Mouse (Mus musculus): ENCODE measurements at regions not wholly inside any gene's neighbourhood (a gene's known extent, or its start where the extent isn't known, plus 50 kb on each side); places are given as distances from the start of the nearest gene placed in this dataset.

- H3K27ac ChIP-seq: no peak overlapping the region
- H3K9me3 ChIP-seq: no peaks in the 10 kb centered on the region
- H3K36me3 ChIP-seq: no peaks in the 10 kb centered on the region
- WGBS: 14% methylated on average over 7 of the region's 7 CpGs
- H3K9ac ChIP-seq: no peak overlapping the region
- no peak overlapping the region for H3K4me2 ChIP-seq (replicated peaks)
- no peaks in the 10 kb centered on the region for H3K4me1 ChIP-seq
- no peak for ATAC-seq (ENCODE audit: insufficient number of reproducible peaks, insufficient read depth, low FRiP score, low TSS enrichment)
- H3K27me3 ChIP-seq: 0 out of 2 replicates have a peak, but pooled peaks cover 6% of the 10 kb centered on the region
- H3K4me3 ChIP-seq: no peak overlapping the region
Measured at GRCm38 (mm10) chr9:66646226-66646625, 53.3 kb upstream of the Usp3 start.

DNA sequence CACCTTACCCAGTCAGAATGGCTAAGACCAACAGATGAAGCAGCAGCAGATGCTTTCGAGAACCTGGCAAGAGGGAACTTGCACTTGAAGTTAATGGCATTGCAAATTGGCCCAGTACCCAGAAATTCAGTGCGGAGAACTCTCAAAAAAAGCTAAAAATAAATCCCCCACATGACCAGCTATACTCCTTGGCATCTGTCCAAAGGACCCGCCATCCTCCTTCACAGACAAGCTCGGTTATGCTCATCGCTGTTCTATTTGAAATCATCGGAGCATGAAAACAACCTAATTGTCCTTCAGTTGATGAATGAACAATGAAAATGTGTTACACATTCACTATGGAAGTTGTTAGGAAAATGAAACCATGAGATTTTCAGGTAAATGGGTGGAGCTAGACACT is 58.4 kb upstream of the Usp3 start:
- no peak for ATAC-seq (ENCODE audit: insufficient number of reproducible peaks, insufficient read depth, low FRiP score, low TSS enrichment)
- Histone ChIP-seq H3K9ac (no peak overlapping the region), H3K27ac (no peak overlapping the region), H3K4me2 (replicated peaks) (no peak overlapping the region), H3K4me3 (no peak overlapping the region), H3K36me3 (no peaks in the 10 kb centered on the region), H3K9me3 (no peaks in the 10 kb centered on the region), H3K4me1 (peaks cover 4% of the 10 kb centered on the region; the same call in 1 of the 2 replicates), H3K27me3 (0 out of 2 replicates have a peak, but pooled peaks cover 6% of the 10 kb centered on the region)
- WGBS: 56% methylated on average over 6 of the region's 6 CpGs

GRCm38 (mm10) chr9:66657116-66657758 is 56.2 kb upstream of the Car12 start:
- no peak for ATAC-seq (ENCODE audit: insufficient number of reproducible peaks, insufficient read depth, low FRiP score, low TSS enrichment)
- Histone ChIP-seq H3K4me2 (replicated peaks) (no peak overlapping the region), H3K4me3 (no peak overlapping the region), H3K9ac (no peak overlapping the region), H3K27me3 (no peaks in the 10 kb centered on the region), H3K27ac (no peak overlapping the region), H3K4me1 (peaks cover 17% of the 10 kb centered on the region), H3K9me3 (no peaks in the 10 kb centered on the region), H3K36me3 (no peaks in the 10 kb centered on the region)
- WGBS: 82% methylated on average over 7 of the region's 7 CpGs

DNA sequence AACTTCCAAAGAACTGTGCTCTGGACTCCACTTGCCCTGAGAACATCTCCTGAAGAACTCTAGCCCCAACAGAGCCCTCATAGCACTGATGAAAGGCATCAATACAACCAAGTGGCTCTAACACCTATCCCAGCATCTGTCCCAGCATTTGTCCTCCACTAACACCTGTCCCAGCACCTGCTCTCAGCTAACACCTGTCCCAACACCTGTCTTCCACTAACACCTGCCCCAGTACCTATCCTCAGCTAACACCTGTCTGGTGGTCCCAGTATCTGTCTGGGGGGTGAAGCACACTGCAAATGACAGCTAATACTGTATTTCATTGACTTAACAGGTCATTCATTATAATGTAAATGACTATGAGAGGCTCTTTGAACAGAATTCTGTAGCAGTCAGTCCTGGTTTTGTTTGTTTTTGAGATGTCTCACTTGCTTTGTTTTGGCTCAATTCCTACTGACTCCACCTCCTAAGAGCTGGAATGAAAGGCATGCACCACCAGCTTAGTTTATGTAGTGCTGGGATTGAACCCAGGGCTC is 54.7 kb upstream of the Car12 start:
- no peak overlapping the region for H3K4me3 ChIP-seq
- H3K9ac ChIP-seq: no peak overlapping the region
- no peak overlapping the region for H3K4me2 ChIP-seq (replicated peaks)
- H3K27ac ChIP-seq: no peak overlapping the region
- no peaks in the 10 kb centered on the region for H3K27me3 ChIP-seq
- H3K36me3 ChIP-seq: no peaks in the 10 kb centered on the region
- no peak for ATAC-seq (ENCODE audit: insufficient number of reproducible peaks, insufficient read depth, low FRiP score, low TSS enrichment)
- no peaks in the 10 kb centered on the region for H3K9me3 ChIP-seq
- H3K4me1 ChIP-seq: peaks cover 27% of the 10 kb centered on the region

DNA sequence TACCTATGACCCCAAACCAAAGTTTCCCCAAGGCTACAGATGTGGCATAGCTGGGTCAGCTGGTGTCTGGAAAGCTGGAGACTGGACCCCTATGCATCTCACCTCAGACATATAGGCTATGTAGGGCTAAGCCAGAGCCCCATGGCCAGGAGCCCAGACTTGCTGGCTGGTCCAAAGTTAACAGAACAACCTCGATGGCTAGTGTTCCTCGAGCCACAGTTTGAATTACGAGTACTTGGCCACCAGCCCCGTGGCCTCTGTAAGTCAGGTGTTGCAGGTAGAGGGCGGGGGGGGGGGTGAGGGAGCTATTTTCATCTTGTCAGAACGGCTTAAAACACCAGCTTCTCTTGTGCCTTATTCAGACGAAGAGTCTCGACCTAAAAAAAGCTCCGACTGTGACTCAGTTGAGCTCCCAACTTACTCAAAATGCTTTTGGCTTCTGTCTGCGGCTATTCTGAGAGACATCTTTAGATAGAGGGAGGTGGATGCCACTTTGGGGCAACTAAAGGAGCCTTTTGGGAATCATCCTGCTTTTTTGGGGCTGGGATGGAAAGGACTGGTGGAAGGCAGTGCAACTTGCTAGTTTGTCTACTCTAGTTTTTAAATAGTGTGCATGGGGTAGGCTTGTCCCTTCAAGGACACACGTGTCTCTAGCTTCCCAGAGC is 53.6 kb upstream of the Car12 start:
- H3K9ac ChIP-seq: no peak overlapping the region
- H3K4me1 ChIP-seq: peaks cover 27% of the 10 kb centered on the region
- no peaks in the 10 kb centered on the region for H3K36me3 ChIP-seq
- 85% methylated on average over 11 of the region's 11 CpGs for WGBS
- no peak overlapping the region for H3K27ac ChIP-seq
- no peak overlapping the region for H3K4me2 ChIP-seq (replicated peaks)
- H3K27me3 ChIP-seq: no peaks in the 10 kb centered on the region
- no peak overlapping the region for H3K4me3 ChIP-seq
- no peak for ATAC-seq (ENCODE audit: insufficient number of reproducible peaks, insufficient read depth, low FRiP score, low TSS enrichment)
- no peaks in the 10 kb centered on the region for H3K9me3 ChIP-seq

DNA sequence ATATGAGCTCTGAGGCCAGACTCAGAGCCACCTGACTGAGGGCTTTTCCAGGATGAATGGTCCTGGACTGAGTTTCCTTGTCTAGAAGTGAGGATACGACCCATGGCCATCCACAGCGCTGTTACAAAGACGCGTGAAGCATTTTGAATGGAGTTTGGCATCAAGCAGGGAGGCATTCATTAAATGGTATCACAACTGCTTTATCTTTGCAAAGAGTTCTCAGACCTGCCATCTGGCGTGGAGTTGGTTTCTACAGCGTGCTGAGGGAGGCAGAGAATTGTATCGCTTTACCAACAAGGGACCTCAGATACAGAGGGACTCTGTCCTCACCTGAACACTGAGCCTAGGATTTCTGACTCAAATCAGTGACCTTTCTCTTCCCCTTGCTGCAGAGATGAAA is 51.9 kb upstream of the Car12 start:
- no peak overlapping the region for H3K9ac ChIP-seq
- no peak overlapping the region for H3K4me2 ChIP-seq (replicated peaks)
- no peak overlapping the region for H3K4me3 ChIP-seq
- H3K27ac ChIP-seq: 0 out of 2 replicates have a peak overlapping the region, but pooled peaks have one; percentile 43
- WGBS: 79% methylated on average over 7 of the region's 7 CpGs
- peaks cover 22% of the 10 kb centered on the region for H3K4me1 ChIP-seq
- no peaks in the 10 kb centered on the region for H3K9me3 ChIP-seq
- no peak for ATAC-seq (ENCODE audit: insufficient number of reproducible peaks, insufficient read depth, low FRiP score, low TSS enrichment)
- H3K36me3 ChIP-seq: no peaks in the 10 kb centered on the region
- H3K27me3 ChIP-seq: no peaks in the 10 kb centered on the region

DNA sequence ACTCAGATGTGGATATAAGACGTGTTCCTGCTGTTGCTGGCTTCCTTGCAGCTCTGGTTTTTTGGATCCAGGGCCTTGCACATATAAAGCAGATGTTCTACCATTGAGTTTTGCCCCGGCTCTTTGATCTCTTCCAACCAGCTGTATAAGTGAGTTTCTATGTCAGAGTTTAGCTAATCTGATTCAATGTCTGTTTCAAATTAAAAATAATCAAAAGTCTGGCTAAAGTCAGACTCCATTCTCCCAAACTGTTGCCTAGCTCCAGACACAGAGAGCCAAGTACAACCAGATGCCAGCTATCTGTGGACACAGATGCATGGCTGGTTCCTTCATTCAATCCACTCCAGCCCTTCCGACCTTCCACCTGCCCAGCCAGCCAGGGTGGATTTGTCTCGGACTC is 51.0 kb upstream of the Car12 start:
- Histone ChIP-seq H3K4me2 (replicated peaks) (0 out of 2 replicates have a peak overlapping the region, but pooled peaks have one; percentile 18), H3K27ac (0 out of 2 replicates have a peak overlapping the region, but pooled peaks have one; percentile 43), H3K27me3 (no peaks in the 10 kb centered on the region), H3K4me3 (no peak overlapping the region), H3K4me1 (peaks cover 22% of the 10 kb centered on the region), H3K9me3 (no peaks in the 10 kb centered on the region), H3K36me3 (no peaks in the 10 kb centered on the region), H3K9ac (no peak overlapping the region)
- ATAC-seq (ENCODE audit: insufficient number of reproducible peaks, insufficient read depth, low FRiP score, low TSS enrichment): no peak; the same call in 1 of the 2 replicates
- 25% methylated on average over 4 of the region's 4 CpGs for WGBS
